Mouse (Mus musculus) embryo, embryonic 10 days (tissue): Measurements from ENCODE around the gene H60b.
"Not testable (repeated sequence)": the region's sequence is repeated elsewhere in the genome, so short reads cannot be mapped to it uniquely, and the experiment has no call there.

ENCODE experiments used
- DNase-seq: peaks from one replicate; pipeline ENCODE4 v3.0.0-alpha.2; 2015; ENCODE audit warnings: low spot score

Gene H60b

GRCm38 (mm10) chr10:22274445-22275057 lies 116.2 kb downstream of the H60b start:
- peak; percentile 25 for DNase-seq

DNA sequence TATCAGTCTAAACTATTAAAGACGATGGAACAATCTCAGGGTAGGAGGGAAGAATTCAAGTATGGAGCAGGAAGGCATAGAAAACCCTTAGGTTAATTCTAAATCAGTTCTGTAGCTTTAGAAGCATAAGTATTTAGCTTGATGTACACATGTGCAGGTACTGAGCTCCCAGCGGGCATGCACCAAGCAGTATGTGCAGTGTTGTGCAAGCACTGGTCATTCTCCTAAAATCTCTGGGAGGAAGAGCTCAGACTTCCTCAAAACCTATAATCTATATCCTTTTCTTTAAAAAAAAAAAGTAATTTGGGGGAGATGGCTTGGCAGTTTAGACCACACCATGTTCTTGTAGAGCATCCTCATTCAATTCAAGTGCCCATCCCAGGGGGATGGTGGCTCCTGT lies 120.1 kb downstream of the H60b start:
- not testable (repeated sequence) for DNase-seq

GRCm38 (mm10) chr10:22282816-22283215 lies 124.4 kb downstream of the H60b start:
- no peak for DNase-seq

DNA sequence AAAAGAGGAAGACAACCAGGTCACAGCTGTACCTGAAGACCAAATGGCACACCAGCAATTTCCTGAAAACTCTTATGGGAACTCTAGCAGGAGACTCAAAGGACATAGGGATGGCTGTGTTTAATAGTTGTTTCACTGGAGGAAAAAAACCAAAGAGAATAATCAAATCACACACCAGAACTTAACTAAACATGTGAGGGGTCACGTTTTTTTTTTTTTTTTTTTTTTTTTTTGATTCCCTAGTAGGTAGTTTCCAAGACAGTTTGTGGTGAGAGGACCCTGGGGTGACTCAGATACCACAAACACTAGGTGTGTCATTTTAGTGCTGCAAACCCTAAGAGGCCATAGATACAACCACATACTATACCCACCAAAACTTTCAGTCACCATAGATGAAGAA lies 137.3 kb downstream of the H60b start:
- DNase-seq: no peak

GRCm38 (mm10) chr10:22297033-22297762 lies 138.8 kb downstream of the H60b start:
- DNase-seq: no peak

GRCm38 (mm10) chr10:22297766-22298461 lies 139.5 kb downstream of the H60b start:
- DNase-seq: no peak

DNA sequence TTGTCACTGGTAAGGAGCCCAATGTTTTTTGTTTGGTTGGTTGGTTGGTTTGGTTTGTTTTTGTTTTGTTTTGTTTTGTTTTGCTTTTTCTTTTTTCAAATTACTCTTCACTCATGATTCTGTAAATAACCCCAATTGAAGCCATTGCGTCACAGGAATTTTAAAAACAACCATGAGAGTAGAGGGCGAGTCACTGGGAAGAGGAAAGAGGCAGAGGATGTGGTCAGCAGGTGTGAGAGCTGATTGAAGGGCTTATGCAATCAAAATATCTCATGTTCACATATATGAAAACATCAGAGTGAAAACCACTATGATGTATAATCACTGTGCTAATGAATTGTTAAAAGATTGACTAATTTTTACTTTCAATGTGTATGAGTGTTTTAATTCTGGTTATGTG lies 140.9 kb downstream of the H60b start:
- no peak for DNase-seq

DNA sequence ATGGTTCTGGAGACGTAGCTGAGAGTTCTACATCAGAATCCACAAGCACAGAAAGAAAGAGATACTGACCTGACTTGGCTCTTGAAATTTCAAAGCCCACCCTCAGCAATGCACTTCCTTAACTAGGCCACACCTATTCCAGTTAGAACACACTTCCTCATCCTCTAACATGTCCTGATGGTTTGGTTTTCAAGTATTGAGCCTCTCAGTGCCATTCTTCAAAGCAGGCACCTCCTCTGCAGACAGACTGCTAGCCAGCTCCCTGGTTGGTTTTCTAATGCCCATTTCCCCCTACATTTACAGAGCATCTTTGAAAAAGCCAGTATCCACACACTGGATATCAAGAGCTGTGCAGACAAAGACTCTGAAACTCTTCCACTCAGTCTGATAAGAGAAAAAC lies 143.3 kb downstream of the H60b start:
- no peak for DNase-seq

- no peak for DNase-seq
Measured at GRCm38 (mm10) chr10:22302344-22303057, 144.1 kb downstream of the H60b start.

DNA sequence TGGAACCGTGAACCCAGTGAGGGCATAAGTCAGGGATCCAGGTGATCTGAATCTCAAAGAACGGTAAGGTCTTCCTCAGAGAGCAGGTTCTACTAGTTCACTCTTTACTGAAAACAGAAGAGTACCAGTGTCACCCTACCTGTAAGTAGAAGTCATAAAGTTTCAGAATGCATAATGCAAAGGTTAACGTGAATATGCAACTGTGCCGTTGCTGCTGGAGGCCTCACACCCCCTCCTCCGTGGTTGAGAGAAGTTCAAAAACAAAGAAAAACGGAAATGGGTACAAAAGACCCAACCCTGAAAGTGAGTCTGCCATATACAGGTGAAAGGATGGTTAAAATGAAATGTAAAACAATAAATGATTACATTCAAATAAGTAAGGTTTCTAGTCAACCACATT lies 145.3 kb downstream of the H60b start:
- DNase-seq: no peak

- no peak for DNase-seq
Measured at GRCm38 (mm10) chr10:22305801-22306200, 147.4 kb downstream of the H60b start.

GRCm38 (mm10) chr10:22306452-22306851 lies 148.1 kb downstream of the H60b start:
- DNase-seq: no peak

GRCm38 (mm10) chr10:22308221-22308620 lies 149.8 kb downstream of the H60b start:
- no peak for DNase-seq

DNA sequence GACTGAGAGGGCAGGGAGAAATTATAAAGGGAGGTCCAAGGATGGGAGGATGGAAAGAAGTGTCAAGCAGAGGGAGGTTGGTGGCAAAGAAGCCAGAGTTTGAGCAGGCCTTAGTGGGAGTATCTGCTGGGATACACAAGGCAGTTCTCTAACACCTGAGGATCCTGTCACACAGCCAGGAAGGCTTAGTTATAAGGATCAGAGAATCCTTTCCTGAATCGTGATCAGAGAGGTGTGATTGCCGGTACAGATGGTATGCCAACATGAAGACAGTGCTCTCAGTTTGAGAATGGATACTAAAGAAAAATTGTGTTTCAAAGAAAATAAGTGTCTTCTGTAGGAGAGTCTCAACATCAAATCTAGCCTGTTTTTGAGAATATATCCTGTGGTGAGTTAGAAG lies 164.5 kb downstream of the H60b start:
- no peak for DNase-seq
